Mouse (Mus musculus) embryonic fibroblast, embryonic 13.5 days (primary cell): Measurements from ENCODE around the gene Lhfpl2. TPM values are rescaled to one million over a fixed set of nuclear protein-coding genes. Genes with fewer than 3 reads are reported as not detected.

Experiments used
- H3K27ac ChIP-seq: 2 replicates; pipeline ENCODE4 v1.5.1; 2012; ENCODE audit warnings: low read length, control low read depth, inconsistent platforms; ENCODE audit not compliant: insufficient read depth
- H3K4me1 ChIP-seq: 2 replicates; pipeline ENCODE4 v1.6.1; 2011; ENCODE audit warnings: low read length; ENCODE audit not compliant: control insufficient read depth, insufficient read depth
- H3K4me3 ChIP-seq: 2 replicates; pipeline ENCODE4 v1.5.1; 2011; ENCODE audit warnings: mild to moderate bottlenecking, control low read depth, low read length; ENCODE audit not compliant: insufficient read depth
- CTCF ChIP-seq: IDR thresholded peaks from 2 replicates; pipeline ENCODE4 v1.5.1; 2011; ENCODE audit warnings: mild to moderate bottlenecking, control low read depth, low read length, moderate library complexity, borderline replicate concordance; ENCODE audit not compliant: insufficient read depth
- POLR2A ChIP-seq: IDR thresholded peaks from 2 replicates; pipeline ENCODE4 v1.6.1; 2011; ENCODE audit warnings: low read depth, mild to moderate bottlenecking, control low read depth, low read length, moderate library complexity
- polyA plus RNA-seq: library from polyadenylated mRNA; stranded (reverse); fragments of >200 nt; gene quantifications from 2 replicates; pipeline ENCODE4 v1.2.4, GENCODE M21; 2011; ENCODE audit warnings: low read depth; ENCODE audit not compliant: missing spikeins, insufficient read length

The Lhfpl2 gene
- polyA plus RNA-seq, 1 experiment: 60.3 TPM

DNA sequence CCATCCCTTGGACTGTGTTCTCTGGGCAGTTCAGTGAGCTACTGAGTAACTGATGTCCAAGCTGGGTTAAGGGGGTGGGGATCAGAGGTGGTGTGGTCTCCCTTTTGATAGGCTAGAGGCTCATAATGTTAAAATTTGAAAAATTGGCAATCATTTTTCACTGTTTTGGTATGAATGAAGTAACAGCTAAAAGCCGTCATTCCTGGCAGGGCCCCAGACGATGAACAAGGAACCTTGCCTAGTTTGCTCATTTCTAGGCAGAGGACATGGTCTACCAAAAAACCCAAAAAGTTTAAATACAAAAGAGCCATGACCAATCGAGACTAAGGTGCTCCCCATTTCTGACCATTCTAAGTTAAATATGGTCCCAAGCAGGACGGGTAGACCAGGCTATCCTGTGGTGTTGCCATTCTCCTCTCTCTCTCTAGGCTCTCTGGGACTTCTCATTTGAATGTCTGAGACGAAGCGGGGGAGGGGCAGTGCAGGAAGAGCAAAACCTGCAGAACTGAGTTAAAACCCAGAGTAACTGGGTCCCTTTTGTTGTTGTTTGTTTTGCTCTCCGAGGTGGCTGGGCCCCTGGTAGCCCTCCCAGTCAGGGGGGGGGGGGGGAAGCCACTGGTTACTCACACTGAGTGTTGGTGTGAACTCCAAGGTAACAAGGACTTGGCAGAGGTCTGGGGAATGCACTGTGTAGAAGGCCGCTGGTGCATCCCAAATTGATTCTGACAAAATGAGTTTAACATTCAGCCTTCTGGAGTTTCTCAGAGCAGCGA lies 98.2 kb downstream of the Lhfpl2 start:
- peak overlapping the region; percentile 91; the same call in 1 of the 2 replicates for H3K27ac ChIP-seq
- no peak for TF ChIP-seq POLR2A
- TF ChIP-seq CTCF: no peak
- H3K4me3 ChIP-seq: no peak overlapping the region
- peaks cover 19% of the 10 kb centered on the region for H3K4me1 ChIP-seq

GRCm38 (mm10) chr13:94158864-94159477 lies 101.4 kb downstream of the Lhfpl2 start:
- TF ChIP-seq POLR2A (no peak), CTCF (no peak)
- Histone ChIP-seq H3K4me1 (peaks cover 14% of the 10 kb centered on the region), H3K4me3 (no peak overlapping the region), H3K27ac (no peak overlapping the region)

- no peak overlapping the region for H3K4me3 ChIP-seq
- no peak for TF ChIP-seq POLR2A
- TF ChIP-seq CTCF: no peak
- no peak overlapping the region for H3K27ac ChIP-seq
- peaks cover 13% of the 10 kb centered on the region for H3K4me1 ChIP-seq
Measured at GRCm38 (mm10) chr13:94159478-94160220, 102.1 kb downstream of the Lhfpl2 start.

DNA sequence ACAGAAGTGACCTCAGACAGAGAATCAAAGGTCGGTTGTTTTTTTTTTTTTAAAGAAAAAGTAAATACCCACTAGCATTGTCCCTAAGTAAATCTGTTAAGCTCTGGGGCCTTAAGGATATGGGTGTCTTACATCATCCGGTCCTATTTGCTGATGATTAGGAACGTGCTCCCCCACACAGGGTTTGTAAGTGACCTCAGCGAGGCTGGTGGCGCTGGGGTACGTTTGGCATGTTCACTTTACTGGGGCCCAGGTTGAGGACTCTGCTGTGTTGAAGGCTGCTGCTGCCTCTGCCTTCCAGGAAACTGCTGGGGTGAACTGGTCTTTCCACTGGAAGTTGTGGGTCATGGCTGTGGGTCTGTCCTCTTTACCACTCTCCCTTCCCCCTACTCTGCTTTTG lies 106.9 kb downstream of the Lhfpl2 start:
- Histone ChIP-seq H3K27ac (no peak overlapping the region), H3K4me3 (no peak overlapping the region), H3K4me1 (no peaks in the 10 kb centered on the region)
- TF ChIP-seq CTCF (no peak), POLR2A (no peak)

DNA sequence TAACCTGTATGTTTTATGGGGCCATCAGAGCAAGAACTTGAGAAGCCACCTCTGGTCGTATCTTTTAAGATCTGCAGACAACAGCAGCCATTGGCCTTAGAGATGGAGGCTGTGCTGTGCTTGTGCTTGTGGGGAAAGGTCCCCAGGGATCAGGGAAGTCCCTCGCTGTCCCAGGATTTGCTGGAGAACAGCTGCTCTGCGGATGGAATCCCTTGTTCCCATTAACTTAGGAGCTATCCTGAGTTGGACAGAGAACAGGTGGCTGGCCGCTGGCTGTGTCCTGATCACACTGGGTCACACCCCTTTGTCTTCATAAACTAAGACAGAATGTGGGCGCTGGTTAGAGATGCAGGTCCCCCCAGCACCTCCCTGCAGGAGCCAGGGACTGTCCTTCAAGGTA lies 110.7 kb downstream of the Lhfpl2 start:
- no peak for TF ChIP-seq POLR2A
- TF ChIP-seq CTCF: no peak
- Histone ChIP-seq H3K27ac (no peak overlapping the region), H3K4me1 (no peaks in the 10 kb centered on the region), H3K4me3 (no peak overlapping the region)

GRCm38 (mm10) chr13:94169325-94169916 lies 111.8 kb downstream of the Lhfpl2 start:
- TF ChIP-seq CTCF: no peak
- Histone ChIP-seq H3K4me3 (no peak overlapping the region), H3K4me1 (peaks cover 2% of the 10 kb centered on the region; the same call in 1 of the 2 replicates), H3K27ac (no peak overlapping the region)

DNA sequence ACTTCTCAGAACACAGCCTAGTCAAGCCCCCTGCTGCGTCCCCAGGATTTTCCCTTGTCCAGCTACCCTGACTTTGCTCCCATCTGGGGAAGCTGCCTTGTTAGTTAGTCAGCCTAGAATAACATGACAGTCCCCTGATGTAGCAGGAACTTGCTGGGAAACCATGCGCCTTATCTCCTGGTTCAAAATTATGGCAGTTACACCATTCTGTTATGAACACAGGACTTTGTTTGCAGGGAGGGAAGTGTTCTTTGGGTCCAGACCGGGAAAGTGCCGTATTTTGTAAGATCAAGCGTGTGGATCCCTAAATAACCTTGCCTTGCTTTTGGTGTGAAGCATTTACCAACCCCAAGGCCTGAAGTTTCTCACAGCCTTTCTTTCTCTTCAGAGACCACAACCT lies 114.0 kb downstream of the Lhfpl2 start:
- TF ChIP-seq POLR2A (no peak), CTCF (no peak)
- Histone ChIP-seq H3K27ac (no peak overlapping the region), H3K4me3 (no peak overlapping the region), H3K4me1 (peaks cover 2% of the 10 kb centered on the region; the same call in 1 of the 2 replicates)

DNA sequence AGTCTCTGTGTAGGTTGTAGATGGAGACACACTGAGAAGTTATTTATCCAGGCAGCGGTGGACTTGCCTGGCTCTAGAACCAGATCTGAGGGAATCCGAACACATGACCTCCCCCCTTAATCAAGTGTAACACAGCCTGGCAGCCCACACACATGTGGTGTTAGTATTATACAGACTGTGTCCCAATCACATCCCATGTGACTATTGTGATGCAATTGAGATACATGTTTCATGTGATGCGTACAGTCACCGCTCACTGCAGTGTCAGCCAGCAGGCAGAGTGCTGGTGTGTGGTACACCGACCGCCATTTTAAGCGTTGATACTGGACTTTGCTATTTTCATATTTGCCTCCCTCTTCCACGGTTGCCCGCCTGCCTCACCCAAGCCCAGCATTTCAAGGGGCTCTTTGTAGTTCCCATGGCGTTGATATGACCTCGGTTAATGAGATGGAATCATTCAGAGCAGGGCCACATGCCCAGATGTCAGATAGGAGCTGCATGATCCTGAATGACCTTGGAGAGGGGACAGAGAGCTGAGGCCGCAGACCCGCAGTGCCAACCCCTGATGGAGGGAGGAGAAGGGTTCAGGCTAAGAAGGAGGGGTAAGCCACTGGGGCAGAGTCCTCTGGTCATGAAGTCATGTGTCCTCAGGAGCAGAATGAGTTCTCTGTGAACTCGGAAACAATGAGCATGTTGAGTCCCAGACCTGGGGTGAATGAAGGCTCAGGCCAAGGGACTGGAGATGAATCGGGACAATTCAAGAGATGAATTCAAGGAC lies 115.1 kb downstream of the Lhfpl2 start:
- TF ChIP-seq POLR2A: no peak
- TF ChIP-seq CTCF: no peak
- no peak overlapping the region for H3K27ac ChIP-seq
- no peak overlapping the region for H3K4me3 ChIP-seq
- peaks cover 2% of the 10 kb centered on the region; the same call in 1 of the 2 replicates for H3K4me1 ChIP-seq
